Mouse (Mus musculus): Measurements from ENCODE around the gene Gm17190. TPM values are rescaled to one million over a fixed set of nuclear protein-coding genes. Genes with fewer than 3 reads are reported as not detected.

Gene Gm17190
- polyA plus RNA-seq (2014; fragmentation: Illumina TruSeq; extraction: RNeasy Lipid Tissue Mini Kit (QIAGEN cat#74804); ENCODE audit: insufficient read depth, low read depth, low replicate concordance) = not detected

GRCm38 (mm10) chr13:96081754-96082153, at the start of gene Gm17190:
TSS of gene Gm17190 (plus strand) at chr13:96082054.

GRCm38 (mm10) chr13:96081276-96081675, 578 bp upstream of the Gm17190 start, which contains the start of gene Gm20075:
TSS of gene Gm20075 (minus strand) at chr13:96081376.

GRCm38 (mm10) chr13:96132401-96132816, 50.6 kb downstream of the Gm17190 start, which contains the start of gene Sv2c:
TSS of gene Sv2c (minus strand) at chr13:96132577.

Other genes with a start within 250 kb of the Gm17190 start
- gene Iqgap2, start 190.1 kb upstream of the Gm17190 start, polyA plus RNA-seq (2014; fragmentation: Illumina TruSeq; extraction: RNeasy Lipid Tissue Mini Kit (QIAGEN cat#74804); ENCODE audit: insufficient read depth, low read depth, low replicate concordance) = 2.3 TPM
- gene Gm20075, start 678 bp upstream of the Gm17190 start, polyA plus RNA-seq (2014; fragmentation: Illumina TruSeq; extraction: RNeasy Lipid Tissue Mini Kit (QIAGEN cat#74804); ENCODE audit: insufficient read depth, low read depth, low replicate concordance) = 2.3 TPM
- 0.18 TPM for gene Sv2c, start 50.5 kb downstream of the Gm17190 start, polyA plus RNA-seq (2014; fragmentation: Illumina TruSeq; extraction: RNeasy Lipid Tissue Mini Kit (QIAGEN cat#74804); ENCODE audit: insufficient read depth, low read depth, low replicate concordance)